Mouse (Mus musculus) neural tube, embryonic 11.5 days (tissue): ENCODE data around the gene Nadsyn1. TPM values are rescaled to one million over a fixed set of nuclear protein-coding genes. Genes with fewer than 3 reads are reported as not detected.

ENCODE experiments used
- ATAC-seq: fragments of 200-750 bp; cut with Nextera tagmentation; 2 replicates; pipeline ENCODE4 v1.8.0; 2017; ENCODE audit warnings: moderate number of reproducible peaks, mild to moderate bottlenecking, moderate TSS enrichment, moderate library complexity; ENCODE audit not compliant: insufficient read depth, low FRiP score, low TSS enrichment
- DNase-seq: peaks from one replicate; pipeline ENCODE4 v3.0.0-alpha.2; 2015; ENCODE audit warnings: low spot score
- H3K27ac ChIP-seq: fragments of 300-500 bp; sonication (generic); 2 replicates; pipeline ENCODE4 v1.5.1; 2014; ENCODE audit warnings: low read depth, mild to moderate bottlenecking, low read length
- H3K27me3 ChIP-seq: fragments of 300-500 bp; sonication (generic); 2 replicates; pipeline ENCODE4 v1.6.1; 2014; ENCODE audit warnings: mild to moderate bottlenecking, low read length, mixed read lengths; ENCODE audit not compliant: control insufficient read depth, insufficient read depth
- H3K36me3 ChIP-seq: fragments of 300-500 bp; sonication (generic); 2 replicates; pipeline ENCODE4 v1.6.1; 2014; ENCODE audit warnings: mild to moderate bottlenecking, low read length, moderate library complexity, mixed read lengths; ENCODE audit not compliant: control insufficient read depth, insufficient read depth
- H3K4me1 ChIP-seq: fragments of 300-500 bp; sonication (generic); 2 replicates; pipeline ENCODE4 v1.6.1; 2014; ENCODE audit warnings: low read length, mixed read lengths; ENCODE audit not compliant: control insufficient read depth, insufficient read depth
- H3K4me2 ChIP-seq: fragments of 300-500 bp; sonication (generic); 2 replicates; pipeline ENCODE4 v1.6.1; 2014; ENCODE audit warnings: low read depth, mild to moderate bottlenecking, moderate library complexity
- H3K4me3 ChIP-seq: fragments of 300-500 bp; sonication (generic); 2 replicates; pipeline ENCODE4 v1.5.1; 2014; ENCODE audit warnings: low read depth, low read length
- H3K9ac ChIP-seq: fragments of 300-500 bp; sonication (generic); 2 replicates; pipeline ENCODE4 v1.6.1; 2014; ENCODE audit warnings: mild to moderate bottlenecking, low read length
- H3K9me3 ChIP-seq: fragments of 300-500 bp; sonication (generic); 2 replicates; pipeline ENCODE4 v1.6.1; 2016; ENCODE audit warnings: low read length; ENCODE audit not compliant: control insufficient read depth
- WGBS: fragments of 180-500 bp; shearing (Covaris S2); extraction: QIAGEN DNeasy Blood & Tissue Kit; methylation state at CpG from one replicate; pipeline ENCODE4 v1.1.7; 2014; 5-methylcytosine and 5-hydroxymethylcytosine counted together
- polyA plus RNA-seq: library from polyadenylated mRNA; unstranded; fragments of >200 nt; fragmentation: Nextera tagmentation; extraction: Ambion mirVana; gene quantifications from 2 replicates; pipeline ENCODE4 v1.2.1, GENCODE M21; 2014

Nadsyn1 gene
- polyA plus RNA-seq, 1 experiment from 2014 or later = 8.9 TPM

DNA sequence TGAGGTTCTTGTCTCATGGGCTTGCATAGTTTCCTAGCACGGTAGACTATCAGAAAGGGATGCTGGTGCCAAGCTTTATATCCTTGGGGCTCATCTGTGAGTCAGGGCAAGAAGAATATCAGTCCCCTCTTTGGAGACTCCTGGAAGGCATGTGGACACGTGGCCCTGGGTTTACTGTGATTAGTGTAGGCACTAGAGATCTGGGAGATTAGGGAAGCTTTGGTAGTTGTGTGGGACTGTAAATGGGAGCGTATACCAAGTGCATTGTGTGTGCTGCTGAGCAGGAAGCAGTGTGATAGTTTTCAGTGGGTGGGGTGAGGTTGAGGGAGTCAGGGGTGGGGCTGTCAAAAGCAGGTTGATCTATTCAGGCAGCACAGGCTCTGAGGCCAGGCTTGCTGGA, 12.3 kb upstream of the Nadsyn1 start:
- no peaks in the 10 kb centered on the region for H3K9me3 ChIP-seq
- WGBS = 89% methylated on average over 3 of the region's 3 CpGs
- no peak for DNase-seq
- H3K4me3 ChIP-seq = no peak overlapping the region
- H3K4me2 ChIP-seq = no peak overlapping the region
- no peak overlapping the region for H3K9ac ChIP-seq
- H3K27me3 ChIP-seq = no peaks in the 10 kb centered on the region
- peaks cover 8% of the 10 kb centered on the region for H3K4me1 ChIP-seq
- peaks cover 9% of the 10 kb centered on the region for H3K36me3 ChIP-seq
- H3K27ac ChIP-seq = no peak overlapping the region
- ATAC-seq = no peak

DNA sequence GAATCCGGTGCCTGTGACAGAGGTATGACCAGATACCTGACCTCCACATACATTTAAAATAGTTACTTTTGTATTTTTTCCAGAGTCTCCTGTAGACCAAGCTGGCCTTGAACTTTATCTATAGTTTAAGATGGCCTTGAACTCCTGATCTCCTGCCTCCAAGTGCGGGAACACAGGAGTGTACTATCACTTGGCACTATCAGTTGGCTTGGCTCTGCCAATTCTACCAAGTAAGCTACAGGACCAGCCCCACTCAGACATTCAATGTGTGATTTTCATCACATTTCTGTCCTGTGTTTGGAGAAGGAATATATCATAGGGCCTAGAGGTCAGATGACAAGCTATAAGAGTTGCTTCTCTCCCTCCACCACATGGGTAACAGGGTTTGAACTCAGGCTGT, 11.7 kb upstream of the Nadsyn1 start:
- Histone ChIP-seq H3K4me1 (peaks cover 8% of the 10 kb centered on the region), H3K9me3 (no peaks in the 10 kb centered on the region), H3K4me2 (no peak overlapping the region), H3K36me3 (peaks cover 9% of the 10 kb centered on the region), H3K4me3 (no peak overlapping the region), H3K27me3 (no peaks in the 10 kb centered on the region), H3K9ac (no peak overlapping the region), H3K27ac (no peak overlapping the region)
- 96% methylated on average over 2 of the region's 2 CpGs for WGBS
- ATAC-seq (no peak), DNase-seq (no peak)

DNA sequence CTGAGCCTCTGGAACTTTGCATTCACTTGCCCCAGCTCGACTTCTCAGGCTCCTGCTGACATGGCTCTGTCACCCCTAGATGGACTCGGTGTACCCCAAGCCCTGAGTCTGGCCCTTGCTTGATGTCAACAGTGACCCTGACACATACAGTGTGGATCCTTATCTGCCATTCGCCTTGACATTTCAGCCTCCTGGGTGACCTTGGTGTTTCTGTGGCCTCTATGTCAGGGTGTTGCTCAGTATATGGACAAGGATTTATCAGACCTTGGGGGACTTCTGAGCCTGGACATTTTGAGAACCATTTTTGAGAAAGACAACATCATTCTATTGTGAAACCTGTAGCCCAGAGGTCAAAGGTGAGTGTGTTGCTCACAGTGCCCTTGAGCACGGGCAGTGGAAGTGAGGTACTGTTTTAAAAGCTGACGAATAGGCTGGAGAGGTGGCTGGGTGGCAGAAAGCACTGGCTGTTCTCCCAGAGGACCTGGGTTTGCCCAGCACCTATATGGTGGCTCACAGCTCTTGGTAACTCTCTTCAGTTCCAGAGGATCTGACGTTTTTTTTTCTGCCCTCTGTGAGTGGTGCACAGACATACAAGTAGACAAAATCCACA, 11.0 kb upstream of the Nadsyn1 start:
- Histone ChIP-seq H3K27ac (no peak overlapping the region), H3K27me3 (no peaks in the 10 kb centered on the region), H3K4me1 (peaks cover 8% of the 10 kb centered on the region), H3K4me3 (no peak overlapping the region), H3K36me3 (peaks cover 8% of the 10 kb centered on the region), H3K9me3 (no peaks in the 10 kb centered on the region), H3K9ac (no peak overlapping the region), H3K4me2 (no peak overlapping the region)
- ATAC-seq (no peak), DNase-seq (no peak)
- 83% methylated on average over 6 of the region's 6 CpGs for WGBS

DNA sequence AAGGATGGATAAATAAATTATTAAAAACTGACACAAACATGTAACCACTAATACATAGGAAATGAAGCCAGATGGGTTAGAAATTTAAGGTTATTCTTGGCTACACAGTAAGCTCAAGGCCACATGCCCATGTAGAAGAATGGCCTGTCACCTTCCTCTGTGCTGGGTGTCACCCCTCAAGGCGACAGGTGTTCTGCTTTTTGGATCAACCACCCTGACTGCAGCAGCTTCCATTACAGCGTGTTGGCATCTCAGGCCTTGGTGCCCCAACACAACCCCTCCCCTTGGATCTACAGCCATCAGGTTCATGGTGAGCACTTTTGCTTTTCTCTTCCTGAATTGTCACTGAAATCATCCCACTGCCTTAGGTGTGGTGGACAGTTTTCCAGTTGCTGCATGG, 10.0 kb upstream of the Nadsyn1 start:
- no peak for DNase-seq
- H3K4me1 ChIP-seq = peaks cover 8% of the 10 kb centered on the region
- H3K9ac ChIP-seq = no peak overlapping the region

DNA sequence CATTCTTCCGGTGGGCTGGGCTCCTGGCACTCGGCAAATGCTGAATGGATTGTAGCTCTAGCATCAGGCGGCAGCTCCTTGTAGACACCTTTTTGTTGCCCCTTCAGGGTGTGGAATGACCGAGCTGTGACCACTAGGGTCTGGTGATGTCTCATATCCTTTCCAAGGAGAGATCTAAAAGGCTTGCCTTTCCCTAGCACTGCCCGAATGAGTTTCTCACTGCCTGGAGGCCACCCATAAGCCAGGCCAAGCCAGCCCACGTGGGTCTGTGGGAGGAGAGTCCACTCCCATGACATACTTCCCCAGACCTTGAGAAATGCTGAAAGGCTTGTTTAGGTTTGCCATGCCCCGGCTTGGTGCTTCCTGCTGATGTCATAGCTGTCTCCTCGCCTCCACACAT, 9.5 kb upstream of the Nadsyn1 start:
- Histone ChIP-seq H3K4me2 (no peak overlapping the region), H3K9me3 (no peaks in the 10 kb centered on the region), H3K27ac (no peak overlapping the region), H3K4me3 (no peak overlapping the region), H3K9ac (no peak overlapping the region; the same call in 1 of the 2 replicates), H3K36me3 (peaks cover 1% of the 10 kb centered on the region), H3K27me3 (no peaks in the 10 kb centered on the region), H3K4me1 (peaks cover 8% of the 10 kb centered on the region)
- DNase-seq (no peak), ATAC-seq (no peak)
- 84% methylated on average over 8 of the region's 8 CpGs for WGBS

More for the DNA sequence above, 10.0 kb upstream of the Nadsyn1 start:
- 94% methylated on average over 2 of the region's 2 CpGs for WGBS
- Histone ChIP-seq H3K9me3 (no peaks in the 10 kb centered on the region), H3K36me3 (peaks cover 5% of the 10 kb centered on the region), H3K27me3 (no peaks in the 10 kb centered on the region), H3K4me3 (no peak overlapping the region), H3K4me2 (no peak overlapping the region), H3K27ac (no peak overlapping the region)
- no peak for ATAC-seq

DNA sequence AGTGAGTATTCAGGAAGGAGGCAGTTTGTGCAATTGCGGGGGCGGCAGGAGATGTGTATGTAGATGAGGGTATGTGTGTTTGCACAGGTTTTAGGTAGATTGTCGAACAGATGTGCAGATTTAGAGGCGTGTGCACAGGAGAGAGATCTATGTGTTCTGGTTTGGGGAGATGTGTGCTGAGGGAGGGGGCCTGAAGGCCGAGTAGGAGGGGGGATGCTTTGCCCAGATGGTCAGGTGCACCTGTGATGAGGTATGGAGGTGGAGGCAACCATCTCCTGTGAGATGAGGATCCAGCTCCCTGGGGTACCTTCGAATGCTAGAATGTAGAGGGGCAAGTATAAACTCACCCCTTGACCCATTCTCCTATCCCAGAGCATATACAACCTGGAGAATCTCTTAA, 7.8 kb upstream of the Nadsyn1 start:
- peak overlapping the region; percentile 44 for H3K4me3 ChIP-seq
- H3K4me2 ChIP-seq = peak overlapping the region; percentile 89
- WGBS = 9% methylated on average over 6 of the region's 6 CpGs
- H3K27me3 ChIP-seq = no peaks in the 10 kb centered on the region
- ATAC-seq (peak; percentile 21; the same call in 1 of the 2 replicates), DNase-seq (no peak)
- peaks cover 8% of the 10 kb centered on the region for H3K4me1 ChIP-seq
- no peak overlapping the region for H3K27ac ChIP-seq
- no peaks in the 10 kb centered on the region for H3K9me3 ChIP-seq
- H3K9ac ChIP-seq = peak overlapping the region; percentile 37
- no peaks in the 10 kb centered on the region for H3K36me3 ChIP-seq

DNA sequence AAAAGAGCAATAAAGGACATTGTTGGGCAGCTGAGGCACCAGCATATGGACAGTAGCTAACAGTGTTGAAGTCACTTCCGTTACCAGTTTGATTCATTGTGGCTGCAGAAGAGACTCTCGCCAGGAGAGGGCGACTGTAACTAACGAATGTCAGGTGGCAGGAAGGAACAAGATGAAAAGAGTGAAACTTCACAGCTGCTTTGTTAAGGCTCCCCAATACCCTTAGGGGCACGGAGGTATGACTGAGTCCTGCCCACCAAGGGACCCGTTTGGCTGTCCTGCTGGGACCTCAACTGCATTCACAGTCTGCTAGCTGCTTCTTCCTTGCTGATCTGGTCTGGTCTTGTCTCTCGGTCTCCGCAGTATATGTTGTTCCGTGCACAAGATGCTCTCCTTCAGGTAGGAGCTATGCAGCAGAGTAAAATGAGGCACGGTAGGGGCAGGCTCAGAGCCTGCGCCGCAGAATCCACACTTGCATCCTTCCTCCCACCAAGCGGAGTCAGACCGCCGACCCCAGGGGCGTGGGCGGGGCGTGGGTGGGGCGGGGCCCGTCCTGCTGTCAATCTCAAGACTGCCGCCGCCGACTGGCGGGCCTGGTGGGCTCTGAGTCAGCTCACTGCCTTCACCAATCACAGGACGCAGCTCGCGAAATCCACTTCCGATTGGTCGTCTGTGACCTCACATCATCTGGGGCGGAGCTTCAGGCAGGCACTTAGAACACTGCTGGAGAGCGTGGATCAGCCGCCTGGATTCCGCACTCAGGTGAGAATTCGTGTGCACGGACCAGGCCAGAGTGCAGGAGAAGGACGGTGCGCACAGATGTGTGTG, 7.1 kb upstream of the Nadsyn1 start:
- peak; percentile 100 for ATAC-seq
- WGBS = 0% methylated on average over 37 of the region's 37 CpGs

DNA sequence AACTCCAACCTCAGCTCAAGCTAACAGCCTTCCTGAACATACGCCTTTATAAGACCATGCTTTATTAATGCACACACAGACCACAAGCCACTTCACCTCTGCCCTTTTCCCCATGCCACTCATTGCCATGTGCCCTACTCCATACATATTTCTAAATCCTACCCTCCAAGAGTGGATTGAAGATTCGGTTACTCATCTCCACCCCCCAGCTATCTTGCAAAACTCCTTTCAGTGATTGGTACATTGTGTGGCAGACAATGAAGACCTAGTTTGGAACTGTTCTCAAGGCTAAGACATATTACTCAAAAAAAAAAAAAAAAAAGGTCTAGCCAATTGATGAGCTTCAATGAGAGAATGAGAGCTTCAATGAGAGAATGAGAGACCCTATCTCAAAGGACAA, 4.3 kb upstream of the Nadsyn1 start:
- no peak overlapping the region for H3K4me3 ChIP-seq
- WGBS = 88% methylated on average over 2 of the region's 2 CpGs
- no peak overlapping the region for H3K4me2 ChIP-seq
- H3K27me3 ChIP-seq = no peaks in the 10 kb centered on the region
- H3K36me3 ChIP-seq = no peaks in the 10 kb centered on the region
- H3K9ac ChIP-seq = no peak overlapping the region
- H3K9me3 ChIP-seq = no peaks in the 10 kb centered on the region
- H3K27ac ChIP-seq = no peak overlapping the region
- peaks cover 11% of the 10 kb centered on the region for H3K4me1 ChIP-seq
- ATAC-seq (no peak), DNase-seq (no peak)

More for the DNA sequence above, 7.1 kb upstream of the Nadsyn1 start:
- Histone ChIP-seq H3K4me1 (peaks cover 8% of the 10 kb centered on the region), H3K9me3 (no peaks in the 10 kb centered on the region), H3K27ac (peak overlapping the region; percentile 87), H3K27me3 (no peaks in the 10 kb centered on the region), H3K36me3 (no peaks in the 10 kb centered on the region), H3K4me2 (peak overlapping the region; percentile 89), H3K4me3 (peak overlapping the region; percentile 44), H3K9ac (peak overlapping the region; percentile 77)
- peak; percentile 96 for DNase-seq

DNA sequence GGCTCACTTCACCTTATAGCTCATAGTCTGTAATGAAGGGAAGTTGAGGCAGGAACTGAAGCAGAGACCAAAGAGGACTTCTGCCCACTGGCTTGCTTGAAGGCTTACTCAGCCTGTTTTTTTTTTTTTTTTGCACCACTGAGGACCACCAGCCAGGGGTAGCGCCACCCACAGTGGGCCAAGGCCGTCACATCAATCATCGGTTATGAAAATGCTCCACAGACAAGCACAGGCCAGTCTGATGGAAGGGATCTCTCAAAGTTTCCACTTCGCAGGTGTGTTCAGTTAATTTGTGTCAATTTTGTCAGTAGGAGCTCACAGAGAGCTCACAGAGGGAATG, 587 bp upstream of the Nadsyn1 start:
- Histone ChIP-seq H3K4me2 (peak overlapping the region; percentile 39), H3K4me3 (peak overlapping the region; percentile 59), H3K27ac (no peak overlapping the region), H3K4me1 (peaks cover 6% of the 10 kb centered on the region), H3K9ac (peak overlapping the region; percentile 2; the same call in 1 of the 2 replicates), H3K27me3 (no peaks in the 10 kb centered on the region), H3K36me3 (0 out of 2 replicates have a peak, but pooled peaks cover 2% of the 10 kb centered on the region), H3K9me3 (no peaks in the 10 kb centered on the region)
- DNase-seq (no peak), ATAC-seq (peak; percentile 17)
- WGBS = 84% methylated on average over 4 of the region's 4 CpGs
